Mouse (Mus musculus): ENCODE data around the gene Ephb2. TPM values are rescaled to one million over a fixed set of nuclear protein-coding genes. Genes with fewer than 3 reads are reported as not detected.

Ephb2 gene
- polyA plus RNA-seq, 1 experiment: 57.6 TPM

DNA sequence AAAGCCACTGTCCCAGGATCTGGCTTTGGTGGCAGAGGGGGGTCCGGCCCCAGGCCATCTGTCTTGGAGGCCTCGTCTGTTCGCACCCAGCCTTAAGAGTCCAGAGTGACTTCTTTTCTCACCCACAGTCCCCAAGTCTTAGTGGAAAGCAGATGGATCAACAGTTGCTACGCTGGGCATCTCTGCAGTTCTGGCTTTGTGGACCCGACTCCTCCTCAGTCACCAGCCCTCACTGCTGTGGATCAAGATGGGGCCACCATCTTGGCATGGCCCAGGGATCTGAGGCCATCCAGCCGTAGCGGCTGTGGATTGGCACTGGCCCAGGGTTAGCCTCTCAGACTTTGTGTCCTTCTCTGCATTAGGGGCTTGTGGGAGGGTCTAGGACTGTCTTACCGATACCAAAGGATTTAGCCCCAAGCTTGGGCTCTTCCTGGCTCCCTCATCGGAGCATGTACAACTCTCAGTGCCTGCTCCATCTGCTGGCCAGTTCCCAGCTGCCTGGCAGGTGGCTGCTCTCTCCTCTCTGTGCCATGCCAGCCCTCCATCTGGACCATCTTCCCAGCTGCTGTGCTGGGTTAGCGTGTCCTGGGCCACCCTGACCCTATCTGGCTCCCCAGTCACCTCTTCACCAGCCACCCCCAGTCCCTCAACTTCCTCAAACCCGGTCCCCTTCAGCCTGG is 137.2 kb downstream of the Ephb2 start:
- Histone ChIP-seq H3K4me3 (ENCODE audit: low read depth, low read length) (no peak overlapping the region), H3K27me3 (ENCODE audit: control insufficient read depth, insufficient read depth, low read length) (no peaks in the 10 kb centered on the region), H3K4me1 (ENCODE audit: control insufficient read depth, insufficient read depth, insufficient read length, low read length) (no peaks in the 10 kb centered on the region), H3K27ac (ENCODE audit: insufficient read depth, low read depth, low read length) (no peak overlapping the region), H3K36me3 (ENCODE audit: control insufficient read depth, insufficient read depth, low read length) (peaks cover 8% of the 10 kb centered on the region; the same call in 1 of the 2 replicates)
- 91% methylated on average over 11 of the region's 11 CpGs for whole genome bisulfite sequencing
- no peak for TF ChIP-seq POLR2A (IDR thresholded peaks at IDR 0.05; ENCODE audit: low read depth, low read length)
- no peak for TF ChIP-seq CTCF (IDR thresholded peaks at IDR 0.05; ENCODE audit: extremely low read depth, insufficient read length, insufficient replicate concordance, low read depth, low read length)

DNA sequence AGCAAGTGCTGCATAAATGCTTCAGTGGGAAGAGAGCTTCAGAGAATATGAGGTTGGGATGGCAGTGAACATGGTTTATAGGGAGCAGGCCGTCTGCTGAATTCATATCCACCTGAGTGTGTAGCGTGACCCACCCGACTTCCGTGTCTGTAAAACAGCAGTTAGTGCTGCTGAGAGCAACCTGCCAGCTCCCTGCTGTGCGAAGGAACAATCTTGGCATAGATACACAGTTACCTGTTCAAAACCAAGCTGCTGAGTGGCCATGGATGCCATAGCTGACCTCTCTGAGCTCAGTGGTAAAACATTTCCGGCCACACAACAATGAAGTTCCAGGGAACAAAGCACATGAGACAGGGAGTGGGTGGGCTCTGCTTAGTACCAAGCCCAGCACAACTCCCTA is 138.5 kb downstream of the Ephb2 start:
- TF ChIP-seq POLR2A (IDR thresholded peaks at IDR 0.05; ENCODE audit: low read depth, low read length) (no peak), CTCF (IDR thresholded peaks at IDR 0.05; ENCODE audit: extremely low read depth, insufficient read length, insufficient replicate concordance, low read depth, low read length) (no peak)
- H3K27me3 ChIP-seq (ENCODE audit: control insufficient read depth, insufficient read depth, low read length): no peaks in the 10 kb centered on the region
- WGBS: 93% methylated on average over 6 of the region's 6 CpGs
- peaks cover 10% of the 10 kb centered on the region; the same call in 1 of the 2 replicates for H3K36me3 ChIP-seq (ENCODE audit: control insufficient read depth, insufficient read depth, low read length)
- H3K4me1 ChIP-seq (ENCODE audit: control insufficient read depth, insufficient read depth, insufficient read length, low read length): no peaks in the 10 kb centered on the region
- H3K4me3 ChIP-seq (ENCODE audit: low read depth, low read length): no peak overlapping the region
- no peak overlapping the region for H3K27ac ChIP-seq (ENCODE audit: insufficient read depth, low read depth, low read length)

DNA sequence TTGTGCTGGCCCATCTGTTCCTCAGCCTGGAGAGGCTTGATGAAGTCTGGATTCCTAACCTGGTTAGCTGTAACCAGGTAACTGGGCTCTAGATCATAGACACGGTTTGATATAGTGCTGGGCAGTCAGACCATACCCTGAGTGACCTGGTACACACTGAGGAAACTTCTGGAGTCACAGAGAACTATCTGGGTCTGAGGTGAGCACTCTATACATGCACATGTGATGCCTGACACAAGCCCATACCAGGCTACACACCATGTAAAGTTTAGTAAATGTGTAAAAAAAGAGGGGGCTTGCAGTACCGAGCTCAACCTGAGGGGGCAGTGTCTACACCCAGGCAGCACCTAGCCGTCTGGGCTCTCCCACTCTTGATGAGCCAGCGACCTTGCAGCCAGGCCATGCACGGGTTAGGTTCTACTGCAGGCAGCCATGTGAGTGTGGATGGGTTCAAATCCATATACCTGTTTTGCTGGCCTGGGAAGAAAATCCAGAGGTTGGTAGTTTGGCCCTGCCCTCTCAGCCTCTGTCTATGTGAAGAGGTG is 139.3 kb downstream of the Ephb2 start:
- no peaks in the 10 kb centered on the region for H3K4me1 ChIP-seq (ENCODE audit: control insufficient read depth, insufficient read depth, insufficient read length, low read length)
- H3K27me3 ChIP-seq (ENCODE audit: control insufficient read depth, insufficient read depth, low read length): no peaks in the 10 kb centered on the region
- H3K4me3 ChIP-seq (ENCODE audit: low read depth, low read length): no peak overlapping the region
- H3K36me3 ChIP-seq (ENCODE audit: control insufficient read depth, insufficient read depth, low read length): peaks cover 16% of the 10 kb centered on the region
- TF ChIP-seq CTCF (IDR thresholded peaks at IDR 0.05; ENCODE audit: extremely low read depth, insufficient read length, insufficient replicate concordance, low read depth, low read length): peak; percentile 86
- no peak for TF ChIP-seq POLR2A (IDR thresholded peaks at IDR 0.05; ENCODE audit: low read depth, low read length)
- no peak overlapping the region for H3K27ac ChIP-seq (ENCODE audit: insufficient read depth, low read depth, low read length)
- WGBS: 20% methylated on average over 5 of the region's 5 CpGs

DNA sequence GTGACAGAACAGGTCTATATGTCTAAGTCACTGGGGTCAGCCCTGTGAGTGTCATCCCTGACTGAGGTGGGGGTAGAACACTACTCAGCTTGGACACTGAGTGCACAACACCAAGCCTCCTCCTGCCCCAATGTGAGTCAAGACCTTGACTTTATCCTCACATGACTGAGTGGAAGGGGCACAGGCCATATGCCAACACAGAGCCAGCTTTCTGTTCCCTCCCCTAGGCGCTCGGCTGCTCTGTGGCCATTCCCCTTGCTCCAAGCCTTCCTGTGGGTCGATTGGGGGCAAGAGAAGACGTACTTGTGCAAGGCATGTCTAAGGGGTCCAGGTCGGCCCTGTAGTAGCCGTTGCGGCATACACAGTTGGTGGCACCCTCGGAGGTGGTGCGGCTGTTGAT is 140.1 kb downstream of the Ephb2 start:
- WGBS: 92% methylated on average over 9 of the region's 9 CpGs
- no peak overlapping the region for H3K27ac ChIP-seq (ENCODE audit: insufficient read depth, low read depth, low read length)
- TF ChIP-seq POLR2A (IDR thresholded peaks at IDR 0.05; ENCODE audit: low read depth, low read length) (no peak), CTCF (IDR thresholded peaks at IDR 0.05; ENCODE audit: extremely low read depth, insufficient read length, insufficient replicate concordance, low read depth, low read length) (no peak)
- no peaks in the 10 kb centered on the region for H3K4me1 ChIP-seq (ENCODE audit: control insufficient read depth, insufficient read depth, insufficient read length, low read length)
- H3K36me3 ChIP-seq (ENCODE audit: control insufficient read depth, insufficient read depth, low read length): peaks cover 17% of the 10 kb centered on the region
- H3K4me3 ChIP-seq (ENCODE audit: low read depth, low read length): no peak overlapping the region
- H3K27me3 ChIP-seq (ENCODE audit: control insufficient read depth, insufficient read depth, low read length): no peaks in the 10 kb centered on the region

DNA sequence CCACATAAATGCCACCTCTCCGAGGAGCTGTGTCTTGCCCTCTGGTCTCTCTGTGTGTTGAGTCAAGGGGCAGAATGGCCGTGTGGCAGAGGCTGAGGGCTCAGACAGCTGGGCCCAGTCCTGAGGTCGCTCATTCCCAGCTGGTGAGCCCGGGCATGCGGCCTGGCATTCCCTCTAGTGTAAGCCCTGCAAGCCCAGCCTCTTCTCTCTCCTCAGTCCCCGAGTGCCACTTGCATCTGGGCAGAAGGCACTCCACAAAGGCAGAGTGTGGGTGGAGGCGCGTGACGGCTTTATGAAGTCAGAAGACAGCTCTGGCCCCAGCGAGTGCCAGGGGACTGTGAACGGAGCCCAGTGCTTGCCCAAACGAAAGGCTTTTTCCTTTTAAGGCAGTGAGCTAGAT is 145.8 kb downstream of the Ephb2 start:
- 87% methylated on average over 12 of the region's 12 CpGs for WGBS
- Histone ChIP-seq H3K4me1 (ENCODE audit: control insufficient read depth, insufficient read depth, insufficient read length, low read length) (no peaks in the 10 kb centered on the region), H3K27me3 (ENCODE audit: control insufficient read depth, insufficient read depth, low read length) (no peaks in the 10 kb centered on the region), H3K36me3 (ENCODE audit: control insufficient read depth, insufficient read depth, low read length) (peaks cover 17% of the 10 kb centered on the region), H3K27ac (ENCODE audit: insufficient read depth, low read depth, low read length) (no peak overlapping the region), H3K4me3 (ENCODE audit: low read depth, low read length) (no peak overlapping the region)
- TF ChIP-seq CTCF (IDR thresholded peaks at IDR 0.05; ENCODE audit: extremely low read depth, insufficient read length, insufficient replicate concordance, low read depth, low read length): no peak
- no peak for TF ChIP-seq POLR2A (IDR thresholded peaks at IDR 0.05; ENCODE audit: low read depth, low read length)

DNA sequence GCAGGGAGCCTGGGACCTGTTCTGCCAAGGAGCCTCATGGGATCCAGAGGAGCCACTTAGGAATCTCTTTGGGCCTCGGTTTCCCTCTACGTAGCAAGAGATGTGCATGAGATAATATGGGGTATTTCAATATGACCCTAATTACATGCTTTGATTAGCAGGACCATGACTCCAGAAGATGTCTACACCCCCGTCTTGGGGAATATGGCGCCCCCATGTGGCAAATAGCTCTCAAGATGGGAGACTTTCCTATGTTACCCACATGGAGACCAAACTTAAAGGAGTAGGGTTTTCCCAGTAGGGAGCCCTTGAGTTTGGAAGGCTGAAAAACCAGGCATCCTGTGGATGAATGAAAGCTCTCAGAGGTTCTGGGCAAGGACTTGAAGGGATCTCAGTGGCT is 147.7 kb downstream of the Ephb2 start:
- H3K4me3 ChIP-seq (ENCODE audit: low read depth, low read length): no peak overlapping the region
- 63% methylated on average over 4 of the region's 4 CpGs for WGBS
- no peak overlapping the region for H3K27ac ChIP-seq (ENCODE audit: insufficient read depth, low read depth, low read length)
- H3K27me3 ChIP-seq (ENCODE audit: control insufficient read depth, insufficient read depth, low read length): no peaks in the 10 kb centered on the region
- no peaks in the 10 kb centered on the region for H3K4me1 ChIP-seq (ENCODE audit: control insufficient read depth, insufficient read depth, insufficient read length, low read length)
- H3K36me3 ChIP-seq (ENCODE audit: control insufficient read depth, insufficient read depth, low read length): peaks cover 9% of the 10 kb centered on the region
- TF ChIP-seq CTCF (IDR thresholded peaks at IDR 0.05; ENCODE audit: extremely low read depth, insufficient read length, insufficient replicate concordance, low read depth, low read length) (no peak), POLR2A (IDR thresholded peaks at IDR 0.05; ENCODE audit: low read depth, low read length) (no peak)

DNA sequence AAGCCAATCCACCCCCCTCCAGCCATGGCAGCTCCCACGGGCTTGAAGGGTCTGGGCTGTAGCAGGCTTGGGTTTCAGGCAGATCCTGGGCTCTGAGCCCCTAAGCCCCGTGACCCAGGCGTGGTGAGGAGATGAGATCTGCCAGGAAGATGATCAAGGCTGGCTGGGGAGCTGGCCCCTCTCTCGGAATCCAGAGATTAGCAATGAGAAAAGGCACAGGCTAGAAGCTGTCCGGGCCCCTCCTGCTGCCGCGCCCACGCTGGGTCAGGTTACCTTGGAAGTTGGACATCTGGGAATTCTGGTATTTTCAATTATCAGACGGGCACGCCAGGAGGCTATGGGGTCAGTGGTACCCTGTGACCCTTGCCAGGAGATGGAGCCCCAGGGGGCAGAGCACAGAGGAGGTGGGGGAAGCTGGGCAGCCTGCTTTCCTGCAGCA is 150.3 kb downstream of the Ephb2 start:
- Histone ChIP-seq H3K36me3 (ENCODE audit: control insufficient read depth, insufficient read depth, low read length) (peaks cover 9% of the 10 kb centered on the region), H3K27me3 (ENCODE audit: control insufficient read depth, insufficient read depth, low read length) (no peaks in the 10 kb centered on the region), H3K27ac (ENCODE audit: insufficient read depth, low read depth, low read length) (no peak overlapping the region), H3K4me3 (ENCODE audit: low read depth, low read length) (no peak overlapping the region), H3K4me1 (ENCODE audit: control insufficient read depth, insufficient read depth, insufficient read length, low read length) (no peaks in the 10 kb centered on the region)
- WGBS: 83% methylated on average over 10 of the region's 10 CpGs
- TF ChIP-seq POLR2A (IDR thresholded peaks at IDR 0.05; ENCODE audit: low read depth, low read length) (no peak), CTCF (IDR thresholded peaks at IDR 0.05; ENCODE audit: extremely low read depth, insufficient read length, insufficient replicate concordance, low read depth, low read length) (no peak)

Measured in small intestine, adult 2 months (tissue).